Mouse (Mus musculus) spleen, adult 2 months (tissue): Measurements from ENCODE around the gene Nob1.

Experiments used
- CTCF ChIP-seq: fragments of 200-500 bp; IDR thresholded peaks from 2 replicates; pipeline ENCODE4 v1.5.1; 2011; ENCODE audit warnings: mild to moderate bottlenecking, inconsistent platforms; ENCODE audit not compliant: insufficient read depth, insufficient read length, insufficient replicate concordance; ENCODE audit errors: extremely low read depth
- POLR2A ChIP-seq: fragments of 200-500 bp; IDR thresholded peaks from 2 replicates; pipeline ENCODE4 v1.6.1; 2011; ENCODE audit warnings: low read depth, low read length, inconsistent platforms

GRCm38 (mm10) chr8:107436841-107437421 is 12.1 kb upstream of the Nob1 start:
- no peak for TF ChIP-seq POLR2A
- no peak for TF ChIP-seq CTCF
